Mouse (Mus musculus): ENCODE data around the gene Gtf2a1l. TPM values are rescaled to one million over a fixed set of nuclear protein-coding genes. Genes with fewer than 3 reads are reported as not detected.

The Gtf2a1l gene
- polyA plus RNA-seq, 1 experiment from 2014 or later: 0.11 TPM

- no peaks in the 10 kb centered on the region for H3K36me3 ChIP-seq (ENCODE audit: control insufficient read depth, insufficient read depth, low read length)
- 90% methylated on average over 23 of the region's 23 CpGs for WGBS
- no peak for ATAC-seq
- H3K9ac ChIP-seq (ENCODE audit: low read depth, low read length): no peak overlapping the region
- no peak overlapping the region for H3K27ac ChIP-seq (ENCODE audit: low read length)
- H3K4me3 ChIP-seq (ENCODE audit: low read length): no peak overlapping the region
- H3K4me1 ChIP-seq (ENCODE audit: control insufficient read depth, insufficient read depth, low read length): no peaks in the 10 kb centered on the region
- H3K4me2 ChIP-seq (ENCODE audit: low read depth, low read length): no peak overlapping the region
- H3K9me3 ChIP-seq (ENCODE audit: control insufficient read depth, low read length): no peaks in the 10 kb centered on the region
- H3K27me3 ChIP-seq (replicated peaks; ENCODE audit: control insufficient read depth, insufficient read depth, low read length): no peaks in the 10 kb centered on the region
Measured at GRCm38 (mm10) chr17:88675310-88676309, 7.2 kb downstream of the Gtf2a1l start.

- Histone ChIP-seq H3K4me2 (ENCODE audit: low read depth, low read length) (no peak overlapping the region), H3K9ac (ENCODE audit: low read depth, low read length) (no peak overlapping the region), H3K27ac (ENCODE audit: low read length) (no peak overlapping the region), H3K9me3 (ENCODE audit: control insufficient read depth, low read length) (no peaks in the 10 kb centered on the region), H3K4me3 (ENCODE audit: low read length) (no peak overlapping the region), H3K27me3 (replicated peaks; ENCODE audit: control insufficient read depth, insufficient read depth, low read length) (no peaks in the 10 kb centered on the region), H3K4me1 (ENCODE audit: control insufficient read depth, insufficient read depth, low read length) (no peaks in the 10 kb centered on the region), H3K36me3 (ENCODE audit: control insufficient read depth, insufficient read depth, low read length) (no peaks in the 10 kb centered on the region)
- 72% methylated on average over 11 of the region's 11 CpGs for WGBS
- no peak for ATAC-seq
Measured at GRCm38 (mm10) chr17:88688226-88688625, 19.8 kb downstream of the Gtf2a1l start.

GRCm38 (mm10) chr17:88696656-88697333 lies 28.3 kb downstream of the Gtf2a1l start:
- Histone ChIP-seq H3K4me2 (ENCODE audit: low read depth, low read length) (no peak overlapping the region), H3K27ac (ENCODE audit: low read length) (no peak overlapping the region), H3K9ac (ENCODE audit: low read depth, low read length) (no peak overlapping the region), H3K4me3 (ENCODE audit: low read length) (no peak overlapping the region), H3K9me3 (ENCODE audit: control insufficient read depth, low read length) (no peaks in the 10 kb centered on the region), H3K4me1 (ENCODE audit: control insufficient read depth, insufficient read depth, low read length) (peaks cover 3% of the 10 kb centered on the region), H3K27me3 (replicated peaks; ENCODE audit: control insufficient read depth, insufficient read depth, low read length) (no peaks in the 10 kb centered on the region), H3K36me3 (ENCODE audit: control insufficient read depth, insufficient read depth, low read length) (no peaks in the 10 kb centered on the region)
- ATAC-seq: no peak; the same call in 1 of the 2 replicates
- WGBS: 57% methylated on average over 9 of the region's 9 CpGs

- Histone ChIP-seq H3K36me3 (ENCODE audit: control insufficient read depth, insufficient read depth, low read length) (no peaks in the 10 kb centered on the region), H3K9ac (ENCODE audit: low read depth, low read length) (no peak overlapping the region), H3K4me1 (ENCODE audit: control insufficient read depth, insufficient read depth, low read length) (peaks cover 13% of the 10 kb centered on the region), H3K4me3 (ENCODE audit: low read length) (no peak overlapping the region), H3K27ac (ENCODE audit: low read length) (no peak overlapping the region), H3K9me3 (ENCODE audit: control insufficient read depth, low read length) (no peaks in the 10 kb centered on the region), H3K4me2 (ENCODE audit: low read depth, low read length) (no peak overlapping the region), H3K27me3 (replicated peaks; ENCODE audit: control insufficient read depth, insufficient read depth, low read length) (no peaks in the 10 kb centered on the region)
- ATAC-seq: no peak
Measured at GRCm38 (mm10) chr17:88700901-88701300, 32.4 kb downstream of the Gtf2a1l start.

GRCm38 (mm10) chr17:88702345-88702744 lies 33.9 kb downstream of the Gtf2a1l start:
- Histone ChIP-seq H3K9me3 (ENCODE audit: control insufficient read depth, low read length) (no peaks in the 10 kb centered on the region), H3K36me3 (ENCODE audit: control insufficient read depth, insufficient read depth, low read length) (no peaks in the 10 kb centered on the region)

GRCm38 (mm10) chr17:88703112-88703511 lies 34.7 kb downstream of the Gtf2a1l start:
- peaks cover 10% of the 10 kb centered on the region for H3K4me1 ChIP-seq (ENCODE audit: control insufficient read depth, insufficient read depth, low read length)
- H3K4me2 ChIP-seq (ENCODE audit: low read depth, low read length): no peak overlapping the region
- no peaks in the 10 kb centered on the region for H3K9me3 ChIP-seq (ENCODE audit: control insufficient read depth, low read length)
- H3K27me3 ChIP-seq (replicated peaks; ENCODE audit: control insufficient read depth, insufficient read depth, low read length): no peaks in the 10 kb centered on the region
- H3K9ac ChIP-seq (ENCODE audit: low read depth, low read length): no peak overlapping the region
- H3K27ac ChIP-seq (ENCODE audit: low read length): no peak overlapping the region
- no peak for ATAC-seq
- H3K4me3 ChIP-seq (ENCODE audit: low read length): no peak overlapping the region
- WGBS: 36% methylated on average over 4 of the region's 4 CpGs
- H3K36me3 ChIP-seq (ENCODE audit: control insufficient read depth, insufficient read depth, low read length): no peaks in the 10 kb centered on the region

More at GRCm38 (mm10) chr17:88702345-88702744, 33.9 kb downstream of the Gtf2a1l start:
- no peak overlapping the region for H3K9ac ChIP-seq (ENCODE audit: low read depth, low read length)
- H3K27ac ChIP-seq (ENCODE audit: low read length): no peak overlapping the region
- H3K27me3 ChIP-seq (replicated peaks; ENCODE audit: control insufficient read depth, insufficient read depth, low read length): no peaks in the 10 kb centered on the region
- 13% methylated on average over 6 of the region's 6 CpGs for WGBS
- H3K4me2 ChIP-seq (ENCODE audit: low read depth, low read length): peak overlapping the region; percentile 40
- no peak overlapping the region for H3K4me3 ChIP-seq (ENCODE audit: low read length)
- peaks cover 10% of the 10 kb centered on the region for H3K4me1 ChIP-seq (ENCODE audit: control insufficient read depth, insufficient read depth, low read length)
- ATAC-seq: no peak

GRCm38 (mm10) chr17:88706231-88706649 lies 37.8 kb downstream of the Gtf2a1l start:
- Histone ChIP-seq H3K4me1 (ENCODE audit: control insufficient read depth, insufficient read depth, low read length) (peaks cover 10% of the 10 kb centered on the region), H3K4me2 (ENCODE audit: low read depth, low read length) (no peak overlapping the region), H3K36me3 (ENCODE audit: control insufficient read depth, insufficient read depth, low read length) (no peaks in the 10 kb centered on the region), H3K9me3 (ENCODE audit: control insufficient read depth, low read length) (no peaks in the 10 kb centered on the region), H3K9ac (ENCODE audit: low read depth, low read length) (no peak overlapping the region), H3K27me3 (replicated peaks; ENCODE audit: control insufficient read depth, insufficient read depth, low read length) (no peaks in the 10 kb centered on the region), H3K27ac (ENCODE audit: low read length) (no peak overlapping the region), H3K4me3 (ENCODE audit: low read length) (no peak overlapping the region)
- ATAC-seq: no peak
- 49% methylated on average over 8 of the region's 8 CpGs for WGBS

GRCm38 (mm10) chr17:88749646-88750045 lies 81.2 kb downstream of the Gtf2a1l start:
- no peaks in the 10 kb centered on the region for H3K27me3 ChIP-seq (replicated peaks; ENCODE audit: control insufficient read depth, insufficient read depth, low read length)
- H3K27ac ChIP-seq (ENCODE audit: low read length): no peak overlapping the region
- no peaks in the 10 kb centered on the region for H3K4me1 ChIP-seq (ENCODE audit: control insufficient read depth, insufficient read depth, low read length)
- no peak overlapping the region for H3K9ac ChIP-seq (ENCODE audit: low read depth, low read length)
- no peak for ATAC-seq
- 55% methylated on average over 8 of the region's 8 CpGs for WGBS
- no peaks in the 10 kb centered on the region for H3K36me3 ChIP-seq (ENCODE audit: control insufficient read depth, insufficient read depth, low read length)
- H3K4me2 ChIP-seq (ENCODE audit: low read depth, low read length): no peak overlapping the region
- H3K4me3 ChIP-seq (ENCODE audit: low read length): no peak overlapping the region
- no peaks in the 10 kb centered on the region for H3K9me3 ChIP-seq (ENCODE audit: control insufficient read depth, low read length)

GRCm38 (mm10) chr17:88752827-88753471 lies 84.5 kb downstream of the Gtf2a1l start:
- no peaks in the 10 kb centered on the region for H3K4me1 ChIP-seq (ENCODE audit: control insufficient read depth, insufficient read depth, low read length)
- no peak overlapping the region for H3K27ac ChIP-seq (ENCODE audit: low read length)
- ATAC-seq: peak; percentile 85
- no peaks in the 10 kb centered on the region for H3K36me3 ChIP-seq (ENCODE audit: control insufficient read depth, insufficient read depth, low read length)
- no peak overlapping the region for H3K9ac ChIP-seq (ENCODE audit: low read depth, low read length)
- no peaks in the 10 kb centered on the region for H3K27me3 ChIP-seq (replicated peaks; ENCODE audit: control insufficient read depth, insufficient read depth, low read length)
- no peak overlapping the region for H3K4me3 ChIP-seq (ENCODE audit: low read length)
- 6% methylated on average over 17 of the region's 17 CpGs for WGBS
- H3K9me3 ChIP-seq (ENCODE audit: control insufficient read depth, low read length): no peaks in the 10 kb centered on the region
- peak overlapping the region; percentile 13 for H3K4me2 ChIP-seq (ENCODE audit: low read depth, low read length)
